Mouse (Mus musculus) testis, adult 2 months (tissue): ENCODE results near the gene Lifr. TPM values are rescaled to one million over a fixed set of nuclear protein-coding genes. Genes with fewer than 3 reads are reported as not detected.

Experiments used
- H3K27ac ChIP-seq: fragments of 200-500 bp; 2 replicates; pipeline ENCODE4 v1.5.1; 2012; ENCODE audit warnings: low read depth, low read length; ENCODE audit not compliant: control insufficient read depth, insufficient read depth
- H3K27me3 ChIP-seq: fragments of 200-500 bp; 2 replicates; pipeline ENCODE4 v1.6.1; 2012; ENCODE audit warnings: mild to moderate bottlenecking, low read length, moderate library complexity; ENCODE audit not compliant: control insufficient read depth, insufficient read depth
- H3K36me3 ChIP-seq: fragments of 200-500 bp; 2 replicates; pipeline ENCODE4 v1.6.1; 2012; ENCODE audit warnings: mild to moderate bottlenecking, low read length; ENCODE audit not compliant: control insufficient read depth, insufficient read depth
- H3K4me1 ChIP-seq: fragments of 200-500 bp; 2 replicates; pipeline ENCODE4 v1.6.1; 2012; ENCODE audit warnings: low read length; ENCODE audit not compliant: control insufficient read depth, insufficient read depth
- H3K4me3 ChIP-seq: fragments of 200-500 bp; 2 replicates; pipeline ENCODE4 v1.5.1; 2012; ENCODE audit warnings: low read depth, mild to moderate bottlenecking, low read length, moderate library complexity, mixed read lengths; ENCODE audit not compliant: control insufficient read depth
- CTCF ChIP-seq: fragments of 200-500 bp; IDR thresholded peaks from 2 replicates; pipeline ENCODE4 v1.5.1; 2012; ENCODE audit warnings: low read depth, mild to moderate bottlenecking, inconsistent platforms, low read length, moderate library complexity; ENCODE audit not compliant: control insufficient read depth, insufficient read depth, insufficient replicate concordance
- POLR2A ChIP-seq: fragments of 200-500 bp; IDR thresholded peaks from 2 replicates; pipeline ENCODE4 v1.6.1; 2012; ENCODE audit warnings: low read depth, mild to moderate bottlenecking, inconsistent platforms, low read length, moderate library complexity; ENCODE audit not compliant: control insufficient read depth
- polyA plus RNA-seq: library from polyadenylated mRNA; depleted of rRNA; stranded (reverse); fragments of >200 nt; gene quantifications from 2 replicates; pipeline ENCODE4 v1.2.3, GENCODE M21; 2012

Lifr gene
- polyA plus RNA-seq, 1 experiment = 7.6 TPM

DNA sequence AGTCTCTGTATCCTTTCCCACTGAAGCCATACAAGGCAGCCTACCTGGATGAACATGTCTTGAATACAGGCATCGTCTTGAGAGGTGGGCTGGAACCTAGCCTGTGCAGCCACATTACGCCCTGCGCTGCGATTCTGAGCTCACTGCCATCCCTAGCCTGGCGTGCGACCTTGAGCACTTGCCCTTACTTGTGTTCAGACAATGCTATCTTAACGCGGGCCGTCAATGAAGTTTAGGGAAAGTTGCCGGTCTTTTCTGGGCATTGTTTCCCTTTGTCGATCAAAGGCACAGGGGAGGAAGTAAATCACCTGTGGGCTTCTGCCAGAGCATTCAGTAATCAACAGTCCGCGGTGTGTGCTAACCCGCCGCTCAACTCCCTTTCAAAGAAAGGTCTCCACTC, 8.6 kb upstream of the Lifr start:
- Histone ChIP-seq H3K27ac (no peak overlapping the region), H3K4me3 (no peak overlapping the region), H3K36me3 (no peaks in the 10 kb centered on the region), H3K27me3 (no peaks in the 10 kb centered on the region), H3K4me1 (no peaks in the 10 kb centered on the region)
- TF ChIP-seq POLR2A = no peak
- TF ChIP-seq CTCF = no peak

DNA sequence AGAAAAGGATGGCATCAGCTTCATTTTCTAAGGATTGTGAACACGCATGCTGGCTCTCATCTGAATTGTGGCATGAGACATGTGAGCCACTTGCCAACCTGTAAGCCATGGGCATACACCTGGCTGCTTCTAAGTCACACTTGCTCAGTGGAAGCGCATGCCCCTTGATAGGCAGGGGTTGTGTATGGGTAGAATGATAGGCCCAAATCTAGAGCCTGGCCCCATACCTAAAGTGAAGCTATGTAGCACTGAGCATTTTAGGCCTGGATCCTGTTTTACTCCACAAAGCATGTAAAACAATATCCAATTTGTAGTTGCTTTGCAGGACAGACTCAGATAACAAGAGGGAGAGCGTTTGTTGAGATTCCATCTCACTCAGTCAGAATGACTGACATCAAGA, 7.5 kb upstream of the Lifr start:
- Histone ChIP-seq H3K4me3 (no peak overlapping the region), H3K27me3 (no peaks in the 10 kb centered on the region), H3K36me3 (no peaks in the 10 kb centered on the region), H3K27ac (no peak overlapping the region), H3K4me1 (no peaks in the 10 kb centered on the region)
- TF ChIP-seq CTCF = no peak
- TF ChIP-seq POLR2A = no peak

- Histone ChIP-seq H3K4me1 (no peaks in the 10 kb centered on the region), H3K36me3 (no peaks in the 10 kb centered on the region), H3K27ac (no peak overlapping the region), H3K27me3 (no peaks in the 10 kb centered on the region), H3K4me3 (no peak overlapping the region)
- no peak for TF ChIP-seq POLR2A
- TF ChIP-seq CTCF = no peak
Observed at GRCm38 (mm10) chr15:7084780-7085497, 5.5 kb upstream of the Lifr start.

DNA sequence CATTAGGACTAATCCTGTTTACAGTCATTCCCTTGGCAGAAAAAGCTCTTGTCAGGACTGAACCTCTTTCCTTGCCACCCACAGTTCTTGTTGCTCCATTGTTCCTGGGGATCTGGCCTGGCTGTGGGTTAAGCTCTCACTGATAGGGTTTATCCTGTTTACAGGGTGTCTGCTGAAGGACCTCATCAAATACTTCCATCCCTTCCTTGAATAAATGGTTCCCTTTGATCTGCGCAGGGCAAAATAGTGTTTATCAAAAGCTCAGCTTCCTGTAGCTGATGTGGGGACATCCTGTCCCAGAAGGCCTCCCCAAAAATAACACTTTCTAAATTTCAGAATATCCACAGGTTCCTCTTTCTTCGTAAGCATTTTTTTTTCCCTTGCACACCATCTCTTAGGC, 1.7 kb upstream of the Lifr start:
- Histone ChIP-seq H3K27me3 (no peaks in the 10 kb centered on the region), H3K36me3 (no peaks in the 10 kb centered on the region), H3K4me1 (no peaks in the 10 kb centered on the region), H3K27ac (no peak overlapping the region), H3K4me3 (no peak overlapping the region)
- TF ChIP-seq POLR2A = no peak
- no peak for TF ChIP-seq CTCF

DNA sequence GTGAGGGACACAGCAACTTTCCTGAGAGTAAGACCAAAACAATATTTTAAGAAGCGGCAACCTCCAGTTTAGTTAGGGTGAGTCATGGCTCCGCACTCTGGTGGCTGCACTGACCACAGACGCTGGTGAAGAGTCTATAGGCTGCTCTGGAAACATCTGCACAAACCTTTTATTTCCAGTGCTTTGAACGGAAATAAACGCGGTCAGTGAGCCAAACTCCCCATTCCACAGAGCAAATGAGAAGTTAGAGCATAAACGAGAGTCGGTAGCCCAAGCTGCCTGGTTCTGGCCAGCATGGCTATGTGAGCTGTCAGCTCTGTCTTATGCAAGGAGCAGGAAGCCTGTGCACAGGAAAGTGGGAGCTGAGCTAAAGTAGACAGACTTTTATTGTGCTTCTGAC, 1.9 kb downstream of the Lifr start:
- Histone ChIP-seq H3K4me1 (no peaks in the 10 kb centered on the region), H3K36me3 (no peaks in the 10 kb centered on the region), H3K4me3 (no peak overlapping the region), H3K27me3 (no peaks in the 10 kb centered on the region), H3K27ac (no peak overlapping the region)
- TF ChIP-seq CTCF (no peak), POLR2A (no peak)

DNA sequence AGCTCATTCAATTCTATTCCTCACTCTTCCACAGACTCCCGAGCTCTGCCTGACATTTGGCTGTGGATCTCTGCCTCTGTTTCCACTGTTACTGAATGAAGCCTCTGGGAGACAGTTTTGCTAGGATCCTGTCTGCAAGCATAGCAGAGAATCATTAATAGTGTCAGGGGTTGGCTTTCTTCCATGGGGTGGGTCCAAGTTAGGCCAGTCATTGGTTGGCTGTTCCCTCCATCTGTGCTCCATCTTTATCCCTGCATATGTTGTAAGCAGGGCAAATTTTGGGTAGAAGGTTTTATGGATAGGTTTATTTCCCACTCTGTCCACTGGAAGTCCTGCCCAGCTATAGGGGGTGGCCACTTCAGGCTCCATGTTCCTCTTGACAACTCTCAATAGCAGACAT, 9.0 kb downstream of the Lifr start:
- Histone ChIP-seq H3K4me1 (no peaks in the 10 kb centered on the region), H3K4me3 (no peak overlapping the region), H3K27me3 (no peaks in the 10 kb centered on the region), H3K27ac (no peak overlapping the region), H3K36me3 (no peaks in the 10 kb centered on the region)
- no peak for TF ChIP-seq CTCF

DNA sequence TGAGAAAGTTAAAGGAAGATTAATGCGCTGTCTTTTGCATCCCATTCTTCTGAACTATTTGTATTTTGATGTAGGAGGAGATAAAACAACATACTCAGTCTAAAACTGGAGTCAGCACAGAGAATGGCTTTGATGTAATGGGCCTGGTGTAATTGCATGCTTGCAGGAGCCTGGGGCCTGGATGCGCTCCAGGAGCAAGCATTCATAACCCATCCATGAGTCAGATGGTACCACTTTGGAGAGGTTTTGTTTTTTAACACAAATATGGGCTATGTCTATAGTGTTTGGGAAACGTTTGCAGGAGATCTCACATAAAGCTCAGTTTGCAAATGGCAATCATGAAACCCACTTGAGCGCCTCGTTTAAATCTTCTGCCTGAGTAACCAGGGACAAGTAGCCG, 9.8 kb downstream of the Lifr start:
- no peak overlapping the region for H3K27ac ChIP-seq
- H3K27me3 ChIP-seq = no peaks in the 10 kb centered on the region
- TF ChIP-seq CTCF = no peak
- TF ChIP-seq POLR2A = no peak
- no peak overlapping the region for H3K4me3 ChIP-seq
- H3K36me3 ChIP-seq = no peaks in the 10 kb centered on the region
- no peaks in the 10 kb centered on the region for H3K4me1 ChIP-seq

GRCm38 (mm10) chr15:7103051-7103450, 12.6 kb downstream of the Lifr start:
- Histone ChIP-seq H3K36me3 (no peaks in the 10 kb centered on the region), H3K4me1 (no peaks in the 10 kb centered on the region), H3K27me3 (no peaks in the 10 kb centered on the region), H3K27ac (no peak overlapping the region), H3K4me3 (no peak overlapping the region)
- no peak for TF ChIP-seq POLR2A
- TF ChIP-seq CTCF = no peak
